In the genomic region with DNA sequence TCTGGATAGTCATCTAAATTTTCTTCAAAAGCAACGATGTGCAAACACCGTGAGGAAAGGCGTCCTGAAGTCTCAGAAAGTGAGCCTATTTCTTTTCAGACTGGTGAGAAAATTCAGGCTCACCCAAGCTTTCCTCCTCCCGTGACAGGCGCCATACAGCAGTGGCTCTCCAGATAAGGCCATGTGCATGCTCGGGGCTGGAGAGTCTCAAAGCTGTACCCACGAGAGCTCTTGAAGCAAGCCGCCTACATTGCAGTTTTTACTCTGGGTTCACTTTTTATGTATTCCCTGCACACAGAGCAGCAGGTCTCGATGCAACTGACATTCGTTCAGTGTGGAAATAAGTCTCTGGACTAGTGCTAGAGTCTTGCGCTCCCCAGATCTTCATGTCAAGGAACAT, we compare ENCODE assay signal across 28 mouse cellular contexts.
DNase-seq lines count a peak whose midpoint lies in the region; ATAC-seq and TF ChIP-seq lines count a peak whose summit lies in the region.
"Had no signal": no experiment of that assay in that cellular context is flagged by ENCODE, and none has a peak within 500 bp of the region (broad histone marks: within the 10 kb centered on the region; RNA-seq: fewer than 3 reads in every experiment).

No protein-coding gene starts in this region.

- no peaks in the 10 kb centered on the region for H3K36me3 ChIP-seq in heart, embryonic 14.5 days (ENCODE audit: control insufficient read depth, insufficient read depth, low read length)
- no peaks in the 10 kb centered on the region for H3K36me3 ChIP-seq in lung, postnatal 0 days (ENCODE audit: insufficient read depth, low read length)
- H3K36me3 ChIP-seq: embryonic facial prominence, embryonic 12.5 days; limb, embryonic 13.5 days; lung, embryonic 15.5 days had no signal

- WGBS in heart, embryonic 14.5 days, result 22% methylated on average over 11 of the region's 11 CpGs
- WGBS in lung, postnatal 0 days, result 42% methylated on average over 11 of the region's 11 CpGs

- H3K27me3 ChIP-seq in heart, embryonic 14.5 days (ENCODE audit: control insufficient read depth, insufficient read depth, low read length), result no peaks in the 10 kb centered on the region
- no peaks in the 10 kb centered on the region for H3K27me3 ChIP-seq in lung, postnatal 0 days (replicated peaks; ENCODE audit: insufficient read depth, low read length)
- H3K27me3 ChIP-seq: CH12.LX; embryonic facial prominence, embryonic 12.5 days; limb, embryonic 13.5 days; lung, embryonic 15.5 days had no signal

- no peak overlapping the region; the same call in 1 of the 2 replicates for H3K9ac ChIP-seq in heart, embryonic 14.5 days (ENCODE audit: low read length)
- no peak overlapping the region for H3K9ac ChIP-seq in lung, postnatal 0 days (replicated peaks; ENCODE audit: low read depth)
- H3K9ac ChIP-seq: embryonic facial prominence, embryonic 12.5 days; limb, embryonic 13.5 days; lung, embryonic 15.5 days had no signal

- peak overlapping the region; percentile 51 to 57 for H3K27ac ChIP-seq in heart, embryonic 14.5 days (replicated peaks in 1 of 2; ENCODE audit: control insufficient read depth in 1 of 2, insufficient read depth in 1 of 2, low read depth in 2 of 2, low read length in 2 of 2)
- H3K27ac ChIP-seq in lung, postnatal 0 days (ENCODE audit: low read length), result no peak overlapping the region
- H3K27ac ChIP-seq: embryonic facial prominence, embryonic 12.5 days; gastrocnemius, adult 2 months; heart, adult 2 months; kidney, postnatal 0 days; limb, embryonic 13.5 days; lung, embryonic 15.5 days had no signal

- peak; percentile 55; the same call in 1 of the 2 replicates for ATAC-seq in frontal cortex, adult (ENCODE audit: low TSS enrichment)
- ATAC-seq in heart, embryonic 14.5 days (ENCODE audit: insufficient number of reproducible peaks, insufficient read depth, low FRiP score, low read depth), result no peak
- no peak; the same call in 1 of the 2 replicates for ATAC-seq in lung, postnatal 0 days
- ATAC-seq: activated CD4-positive, CD25-positive, alpha-beta regulatory T cell, adult 4 months; forebrain, embryonic 14.5 days; hindbrain, embryonic 16.5 days; intestine, embryonic 16.5 days had no signal

- no peak for DNase-seq in frontal cortex, postnatal 10 days (ENCODE audit: low spot score in 2 of 2)
- no peak for DNase-seq in heart, postnatal 14 days
- DNase-seq in lung, postnatal 0 days (ENCODE audit: low spot score), result peak; percentile 39
- DNase-seq in lung, postnatal 14 days, result no peak
- peak; percentile 20 for DNase-seq in brain, adult 2 months (ENCODE audit: low read depth, low spot score)
- DNase-seq: adrenal gland, adult 8-10 months; cerebellum, adult 8-10 months; cerebellum, postnatal 36 days; gastrocnemius, adult 2 months; gastrocnemius, postnatal 36 days; heart, adult 2 months; kidney, adult 8-10 months; kidney, postnatal 4 days; right cerebral cortex, adult 18-20 months; spleen, adult 18-20 months; thymus, postnatal 14 days had no signal

- peak overlapping the region; percentile 37 for H3K4me2 ChIP-seq in heart, embryonic 14.5 days (ENCODE audit: low read length)
- no peak overlapping the region for H3K4me2 ChIP-seq in lung, postnatal 0 days (replicated peaks; ENCODE audit: low read depth, low read length)
- H3K4me2 ChIP-seq: embryonic facial prominence, embryonic 12.5 days; limb, embryonic 13.5 days; liver, embryonic 11.5 days; lung, embryonic 15.5 days had no signal

- intact Hi-C loops in heart, postnatal 14 days (cut with DNase I), result no loop called here

- no peak overlapping the region for H3K4me3 ChIP-seq in heart, embryonic 14.5 days (ENCODE audit: control insufficient read depth in 1 of 2, insufficient read depth in 1 of 2, low read depth in 1 of 2, low read length in 2 of 2)
- no peak overlapping the region for H3K4me3 ChIP-seq in lung, postnatal 0 days (ENCODE audit: low read depth, low read length)
- H3K4me3 ChIP-seq: embryonic facial prominence, embryonic 12.5 days; gastrocnemius, adult 2 months; heart, adult 2 months; limb, embryonic 13.5 days; lung, embryonic 15.5 days had no signal

- H3K9me3 ChIP-seq in heart, embryonic 14.5 days (ENCODE audit: control insufficient read depth, low read length), result no peaks in the 10 kb centered on the region
- no peaks in the 10 kb centered on the region for H3K9me3 ChIP-seq in lung, postnatal 0 days (ENCODE audit: low read length)
- H3K9me3 ChIP-seq: embryonic facial prominence, embryonic 12.5 days; limb, embryonic 13.5 days; lung, embryonic 15.5 days had no signal

- no peak for TF ChIP-seq CTCF in lung, postnatal 0 days (IDR thresholded peaks at IDR 0.05)

- peaks cover 22 to 35% of the 10 kb centered on the region in 2 experiments for H3K4me1 ChIP-seq in heart, embryonic 14.5 days (ENCODE audit: control insufficient read depth in 2 of 2, insufficient read depth in 2 of 2, low read length in 2 of 2)
- no peaks in the 10 kb centered on the region for H3K4me1 ChIP-seq in lung, postnatal 0 days (ENCODE audit: insufficient read depth, low read depth, low read length)
- H3K4me1 ChIP-seq: limb, embryonic 13.5 days had no signal

- TF ChIP-seq EP300 in lung, postnatal 0 days (IDR thresholded peaks at IDR 0.05), result no peak

Comparison
In these comparisons a context has a peak if more than half of its experiments do, and no peak if none do; other contexts are left out.
1. DNase-seq: peak in lung, postnatal 0 days (single experiment) and brain, adult 2 months (single experiment); none in frontal cortex, postnatal 10 days (0 of 2), heart, postnatal 14 days (0 of 2) and lung, postnatal 14 days (single experiment).